In genomic region chr3:107437666-107438065, GRCm38 (mm10) we compare ENCODE assay signal across 22 mouse cellular contexts. TPM values are rescaled to one million over a fixed set of nuclear protein-coding genes. Genes with fewer than 3 reads are reported as not detected.
"Had no signal": no experiment of that assay in that cellular context is flagged by ENCODE, and none has a peak within 500 bp of the region (broad histone marks: within the 10 kb centered on the region; RNA-seq: fewer than 3 reads in every experiment).

No protein-coding gene starts in this region.

- H3K4me1 ChIP-seq: liver, embryonic 13.5 days; stomach, embryonic 15.5 days had no signal

- H3K9ac ChIP-seq: liver, embryonic 13.5 days; midbrain, embryonic 12.5 days; neural tube, embryonic 13.5 days; stomach, embryonic 15.5 days had no signal

- H3K27me3 ChIP-seq: liver, embryonic 13.5 days; midbrain, embryonic 12.5 days; neural tube, embryonic 13.5 days; stomach, embryonic 15.5 days had no signal

- ATAC-seq: midbrain, embryonic 16.5 days had no signal

- H3K27ac ChIP-seq: kidney, postnatal 0 days; liver, embryonic 13.5 days; midbrain, embryonic 12.5 days; stomach, embryonic 15.5 days had no signal

- DNase-seq: kidney, adult 18-20 months; layer of hippocampus, adult 9-11 months; liver, embryonic 13.5 days; lung, adult 2 months; lung, postnatal 14 days; lung, postnatal 4 days; retina, postnatal 1 day; right cerebral cortex, postnatal 4 days; thymus, postnatal 25 days had no signal

- H3K4me2 ChIP-seq: liver, embryonic 13.5 days; midbrain, embryonic 12.5 days; neural tube, embryonic 13.5 days; stomach, embryonic 15.5 days had no signal

- H3K4me3 ChIP-seq: layer of hippocampus, adult 2 months; liver, embryonic 13.5 days; midbrain, embryonic 12.5 days; myocyte; neural tube, embryonic 13.5 days; stomach, embryonic 15.5 days had no signal

- H3K9me3 ChIP-seq: liver, embryonic 13.5 days; midbrain, embryonic 12.5 days; neural tube, embryonic 13.5 days; stomach, embryonic 15.5 days had no signal

- H3K36me3 ChIP-seq: liver, embryonic 13.5 days; midbrain, embryonic 12.5 days; neural tube, embryonic 13.5 days; stomach, embryonic 15.5 days had no signal

RNA-seq across cellular contexts. Expression of gene Kcnc4, which starts 21.7 kb away (rescaled TPM):
- total RNA-seq: liver, adult 2 months; megakaryocyte progenitor cell, adult 5-6 weeks; megakaryocyte-erythroid progenitor cell, adult 5-6 weeks; monocyte, adult 5-6 weeks; neutrophil, adult 5-6 weeks had no signal
- polyA plus RNA-seq: liver, embryonic 13.5 days; myocyte; stomach, embryonic 15.5 days; thymus, postnatal 0 days had no signal
